In the genomic region with DNA sequence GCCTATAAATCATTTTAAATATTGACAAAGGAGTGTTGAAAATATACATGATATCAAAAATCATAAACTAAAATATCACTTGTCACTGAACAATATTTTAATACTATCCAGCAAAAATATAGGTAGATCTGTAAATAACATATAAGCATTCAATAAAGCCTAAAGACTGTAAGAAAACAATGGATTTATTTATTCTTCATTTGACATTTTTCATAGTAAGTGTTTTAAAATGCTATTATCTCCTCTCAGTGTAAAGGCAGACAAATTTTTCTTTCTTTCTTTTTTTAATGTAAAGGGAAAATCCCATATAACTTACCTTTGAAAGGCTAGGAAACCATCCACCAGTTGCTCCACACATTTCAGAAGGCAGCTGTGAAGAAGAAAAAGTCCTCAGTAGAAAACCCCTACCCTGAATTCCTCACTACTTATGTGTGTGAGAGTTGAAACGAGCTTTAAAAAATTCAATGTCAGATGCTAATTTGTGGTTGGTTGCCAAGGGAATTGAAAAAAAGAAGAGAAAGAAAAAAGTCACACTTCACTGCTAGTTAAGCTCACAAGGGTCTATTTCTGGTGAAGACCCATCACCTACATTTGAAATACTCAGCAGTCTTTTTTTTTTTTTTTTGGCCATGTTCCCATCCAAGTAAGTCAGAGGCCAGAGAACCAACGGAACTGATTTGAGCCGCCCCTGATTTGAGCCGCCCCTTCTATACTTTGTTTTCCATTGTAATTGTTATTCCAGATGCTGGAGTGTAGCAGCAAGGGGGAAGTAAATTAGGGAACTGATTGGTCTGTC, we compare ENCODE assay signal across 15 mouse cellular contexts. TPM values are rescaled to one million over a fixed set of nuclear protein-coding genes. Genes with fewer than 3 reads are reported as not detected.
A peak's percentile ranks its signal among the peaks of the same experiment; 100 is the strongest.
DNase-seq lines count a peak whose midpoint lies in the region; ATAC-seq and TF ChIP-seq lines count a peak whose summit lies in the region.
"Had no signal": no experiment of that assay in that cellular context is flagged by ENCODE, and none has a peak within 500 bp of the region (broad histone marks: within the 10 kb centered on the region; RNA-seq: fewer than 3 reads in every experiment).

No protein-coding gene starts in this region.

- no peak overlapping the region for H3K27ac ChIP-seq in liver, embryonic 16.5 days (ENCODE audit: low read length)
- H3K27ac ChIP-seq in liver, embryonic 12.5 days: no peak overlapping the region
- H3K27ac ChIP-seq: embryonic facial prominence, embryonic 13.5 days; hindbrain, embryonic 10.5 days had no signal

- no peaks in the 10 kb centered on the region for H3K4me1 ChIP-seq in liver, embryonic 16.5 days (ENCODE audit: control insufficient read depth, low read depth, low read length)
- H3K4me1 ChIP-seq in liver, embryonic 12.5 days: no peaks in the 10 kb centered on the region
- H3K4me1 ChIP-seq: embryonic facial prominence, embryonic 13.5 days; hindbrain, embryonic 10.5 days had no signal

- H3K9me3 ChIP-seq in liver, embryonic 16.5 days (replicated peaks; ENCODE audit: control insufficient read depth, low read length): no peaks in the 10 kb centered on the region
- H3K9me3 ChIP-seq in liver, embryonic 12.5 days (replicated peaks): no peaks in the 10 kb centered on the region
- H3K9me3 ChIP-seq: embryonic facial prominence, embryonic 13.5 days; hindbrain, embryonic 10.5 days had no signal

- H3K36me3 ChIP-seq in liver, embryonic 16.5 days (ENCODE audit: control insufficient read depth, insufficient read depth): no peaks in the 10 kb centered on the region
- no peaks in the 10 kb centered on the region for H3K36me3 ChIP-seq in liver, embryonic 12.5 days
- H3K36me3 ChIP-seq: embryonic facial prominence, embryonic 13.5 days; hindbrain, embryonic 10.5 days had no signal

- no peak overlapping the region for H3K4me3 ChIP-seq in liver, embryonic 16.5 days (ENCODE audit: low read depth, low read length)
- H3K4me3 ChIP-seq in liver, embryonic 12.5 days: no peak overlapping the region
- H3K4me3 ChIP-seq: embryonic facial prominence, embryonic 13.5 days; hindbrain, embryonic 10.5 days had no signal

- peak; percentile 64 to 80 for DNase-seq in heart, adult 18-20 months
- no peak for DNase-seq in heart, postnatal 36 days
- peak; percentile 13 for DNase-seq in brain, embryonic 14.5 days (ENCODE audit: low read depth)
- no peak for DNase-seq in layer of hippocampus, postnatal 25 days (ENCODE audit: extremely low spot score in 1 of 2, low spot score in 1 of 2)
- DNase-seq: cerebellum, postnatal 10 days; forebrain, postnatal 0 days; kidney, adult 18-20 months; thymus, postnatal 36 days had no signal

- no peaks in the 10 kb centered on the region for H3K27me3 ChIP-seq in liver, embryonic 16.5 days (ENCODE audit: control insufficient read depth, insufficient read depth, low read depth, low read length)
- H3K27me3 ChIP-seq in liver, embryonic 12.5 days (replicated peaks): no peaks in the 10 kb centered on the region
- H3K27me3 ChIP-seq: embryonic facial prominence, embryonic 13.5 days had no signal

- no peak overlapping the region for H3K4me2 ChIP-seq in liver, embryonic 16.5 days (ENCODE audit: low read depth, low read length)
- no peak overlapping the region for H3K4me2 ChIP-seq in liver, embryonic 12.5 days
- H3K4me2 ChIP-seq: embryonic facial prominence, embryonic 13.5 days had no signal

- intact Hi-C loops in heart, postnatal 36 days (cut with DNase I): loop anchor here (2.0 to 5.0 kb wide), 3 partner anchors 42 to 167 kb away; a partner anchor contains a TSS

- peak; percentile 36 for ATAC-seq in liver, embryonic 16.5 days (ENCODE audit: low read depth)
- ATAC-seq in liver, embryonic 12.5 days: no peak
- peak; percentile 33 for ATAC-seq in megakaryocyte, adult 5-6 weeks (ENCODE audit: poor library complexity, severe bottlenecking)
- no peak for ATAC-seq in erythroid progenitor cell, adult 5-6 weeks (replicated peaks; ENCODE audit: low FRiP score, poor library complexity, severe bottlenecking)
- ATAC-seq: CD4-positive, CD25-positive, alpha-beta regulatory T cell, adult 4 months; forebrain, postnatal 0 days had no signal

- TF ChIP-seq CTCF in brain, embryonic 14.5 days (IDR thresholded peaks at IDR 0.05; ENCODE audit: borderline replicate concordance, extremely low read depth, insufficient read depth, insufficient read length): no peak

- TF ChIP-seq POLR2A in brain, embryonic 14.5 days (IDR thresholded peaks at IDR 0.05; ENCODE audit: borderline replicate concordance, extremely low read depth, insufficient read depth, insufficient read length, poor library complexity, severe bottlenecking): no peak

- no peak overlapping the region for H3K9ac ChIP-seq in liver, embryonic 16.5 days (ENCODE audit: low read depth, low read length)
- no peak overlapping the region for H3K9ac ChIP-seq in liver, embryonic 12.5 days
- H3K9ac ChIP-seq: embryonic facial prominence, embryonic 13.5 days; forebrain, postnatal 0 days had no signal

- 46% methylated on average over 4 of the region's 4 CpGs for WGBS in liver, embryonic 16.5 days (ENCODE audit: insufficient replicate concordance)
- 39% methylated on average over 4 of the region's 4 CpGs for WGBS in liver, embryonic 12.5 days (ENCODE audit: insufficient replicate concordance)

RNA-seq across cellular contexts. Expression of a gene that starts 53.1 kb away (rescaled TPM):
- 1,000 to 10,000 TPM; 1,692 to 1,930 TPM for total RNA-seq in heart, adult 18-20 months (2021)
- total RNA-seq in heart, postnatal 36 days (2021): 1,000 to 10,000 TPM; 1,925 to 2,084 TPM
- 36.8 and 40.2 TPM in 2 replicates for polyA plus RNA-seq in liver, embryonic 16.5 days (2015; fragmentation: Nextera tagmentation; extraction: Ambion mirVana)
- 10.3 and 11.0 TPM in 2 replicates for polyA plus RNA-seq in liver, embryonic 12.5 days (2016; fragmentation: Nextera tagmentation; extraction: Ambion mirVana)
- polyA plus RNA-seq in brain, embryonic 14.5 days (2012; rRNA removed): 2.3 and 3.4 TPM in 2 replicates
- total RNA-seq in megakaryocyte, adult 5-6 weeks (2015): 5.0 and 11.1 TPM in 2 replicates
- total RNA-seq in megakaryocyte, adult 5-6 weeks (2017): 4.3 and 6.0 TPM in 2 replicates
- 136 and 145 TPM in 2 replicates for total RNA-seq in erythroid progenitor cell, adult 5-6 weeks (2015; ENCODE audit: low replicate concordance)
- 172 and 232 TPM in 2 replicates for total RNA-seq in erythroid progenitor cell, adult 5-6 weeks (2017; ENCODE audit: low replicate concordance)
- total RNA-seq in layer of hippocampus, postnatal 25 days (2021): 1 to 10 TPM; 1.6 to 2.0 TPM

Comparison
In these comparisons a context has a peak if more than half of its experiments do, and no peak if none do; other contexts are left out.
1. DNase-seq: peak in heart, adult 18-20 months (2 of 2) and brain, embryonic 14.5 days (single experiment); none in heart, postnatal 36 days (0 of 2) and layer of hippocampus, postnatal 25 days (0 of 2).
2. ATAC-seq: peak in liver, embryonic 16.5 days (single experiment) and megakaryocyte, adult 5-6 weeks (single experiment); none in liver, embryonic 12.5 days (single experiment) and erythroid progenitor cell, adult 5-6 weeks (single experiment).
3. RNA of a gene that starts 53.1 kb away (total RNA-seq): 1,925 to 2,084 TPM in heart, postnatal 36 days, 1,692 to 1,930 TPM in heart, adult 18-20 months and 136 to 232 TPM in erythroid progenitor cell, adult 5-6 weeks; 4.3 to 11.1 TPM in megakaryocyte, adult 5-6 weeks and 1.6 to 2.0 TPM in layer of hippocampus, postnatal 25 days; every median in the first group is over 10 times any median in the second.